In the genomic region with DNA sequence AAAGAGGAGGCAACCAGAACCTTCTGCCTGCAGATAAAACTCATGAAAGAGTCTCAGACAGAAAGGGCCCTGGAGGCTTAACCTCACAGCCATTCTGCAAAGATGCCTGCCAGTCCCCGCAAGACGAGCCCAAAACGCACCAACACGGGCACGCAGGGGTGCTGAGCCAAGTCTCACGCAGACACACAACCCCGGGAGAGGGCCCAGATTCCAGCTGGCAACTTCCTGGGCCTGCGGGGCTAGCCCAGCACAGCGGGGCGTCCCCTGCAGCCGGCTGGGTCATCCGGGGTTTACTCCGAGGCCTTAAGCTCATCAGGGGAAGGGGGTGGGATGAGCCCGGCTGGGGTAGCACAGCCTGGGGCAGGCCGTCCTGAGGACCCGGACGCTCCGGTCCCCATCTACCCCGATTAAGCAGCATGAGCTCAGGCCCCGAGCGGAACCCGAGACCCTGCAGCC, we compare ENCODE assay signal across 8 mouse cellular contexts. TPM values are rescaled to one million over a fixed set of nuclear protein-coding genes. Genes with fewer than 3 reads are reported as not detected.
DNase-seq lines count a peak whose midpoint lies in the region; ATAC-seq and TF ChIP-seq lines count a peak whose summit lies in the region.

No protein-coding gene starts in this region.

- peak overlapping the region; percentile 46 for H3K27ac ChIP-seq in cerebellum, adult 2 months (ENCODE audit: insufficient read depth, low read length)
- peak overlapping the region; percentile 94 for H3K27ac ChIP-seq in liver, embryonic 14.5 days
- peak overlapping the region; percentile 91 for H3K27ac ChIP-seq in neural tube, embryonic 14.5 days (ENCODE audit: low read depth, low read length)

- TF ChIP-seq EP300 in liver, embryonic 14.5 days (IDR thresholded peaks at IDR 0.05; ENCODE audit: low read depth) = no peak

- no peak for TF ChIP-seq CTCF in E14TG2a.4 (conservative IDR thresholded peaks at IDR 0.05; ENCODE audit: low read length)
- no peak for TF ChIP-seq CTCF in cerebellum, adult 2 months (IDR thresholded peaks at IDR 0.05; ENCODE audit: borderline replicate concordance, insufficient read depth, low read depth, low read length)
- no peak for TF ChIP-seq CTCF in liver, embryonic 14.5 days (IDR thresholded peaks at IDR 0.05; ENCODE audit: low read depth)

- WGBS in cerebellum, adult 2 months = under 1% methylated on average over 22 of the region's 22 CpGs
- under 1% methylated on average over 22 of the region's 22 CpGs for WGBS in liver, embryonic 14.5 days (ENCODE audit: insufficient replicate concordance)
- WGBS in neural tube, embryonic 14.5 days = under 1% methylated on average over 20 of the region's 22 CpGs

- H3K4me2 ChIP-seq in liver, embryonic 14.5 days (ENCODE audit: low read depth) = peak overlapping the region; percentile 99
- H3K4me2 ChIP-seq in neural tube, embryonic 14.5 days (ENCODE audit: low read depth, low read length) = peak overlapping the region; percentile 89

- peak overlapping the region; percentile 79 for H3K4me3 ChIP-seq in E14TG2a.4 (replicated peaks; ENCODE audit: low read length)
- H3K4me3 ChIP-seq in cerebellum, adult 2 months (replicated peaks; ENCODE audit: insufficient read depth, low read depth, low read length) = peak overlapping the region; percentile 76
- H3K4me3 ChIP-seq in liver, embryonic 14.5 days (ENCODE audit: insufficient read depth in 1 of 2, low read depth in 2 of 2, low read length in 2 of 2) = peak overlapping the region; percentile 81 to 92
- H3K4me3 ChIP-seq in neural tube, embryonic 14.5 days (ENCODE audit: low read depth, low read length) = peak overlapping the region; percentile 75

- TF ChIP-seq POLR2A in cerebellum, adult 2 months (IDR thresholded peaks at IDR 0.05; ENCODE audit: borderline replicate concordance, insufficient read depth, low read length) = no peak

- peak; percentile 56 for DNase-seq in 3T3-L1 (ENCODE audit: low read depth, low spot score)
- peak; percentile 70 to 78 for DNase-seq in cerebellum, adult 2 months
- DNase-seq in induced T-regulatory cell, adult 2 months (ENCODE audit: low read depth) = peak; percentile 71
- DNase-seq in liver, embryonic 14.5 days (ENCODE audit: low read depth in 3 of 3, low spot score in 3 of 3) = no peak
- DNase-seq in urinary bladder, postnatal 10 days (ENCODE audit: low spot score) = no peak

- peaks cover 8% of the 10 kb centered on the region for H3K36me3 ChIP-seq in E14TG2a.4 (ENCODE audit: insufficient read depth, low read length)
- no peaks in the 10 kb centered on the region for H3K36me3 ChIP-seq in liver, embryonic 14.5 days (replicated peaks; ENCODE audit: control insufficient read depth, insufficient read depth, low read depth)
- H3K36me3 ChIP-seq in neural tube, embryonic 14.5 days (ENCODE audit: control insufficient read depth, insufficient read depth, low read length) = peaks cover 3% of the 10 kb centered on the region; the same call in 1 of the 2 replicates

- ATAC-seq in frontal cortex, adult (ENCODE audit: low TSS enrichment) = peak; percentile 35; the same call in 1 of the 2 replicates
- peak; percentile 40 for ATAC-seq in liver, embryonic 14.5 days (ENCODE audit: insufficient read depth)
- no peak; the same call in 1 of the 2 replicates for ATAC-seq in neural tube, embryonic 14.5 days (ENCODE audit: low read depth)

- peaks cover 47% of the 10 kb centered on the region for H3K4me1 ChIP-seq in E14TG2a.4 (replicated peaks; ENCODE audit: low read depth, low read length)
- peaks cover 19% of the 10 kb centered on the region for H3K4me1 ChIP-seq in cerebellum, adult 2 months (ENCODE audit: control insufficient read depth, insufficient read depth, low read length)
- peaks cover 30 to 41% of the 10 kb centered on the region in 2 experiments for H3K4me1 ChIP-seq in liver, embryonic 14.5 days (replicated peaks; ENCODE audit: control insufficient read depth in 2 of 2, insufficient read depth in 2 of 2, low read length in 1 of 2)
- H3K4me1 ChIP-seq in neural tube, embryonic 14.5 days (ENCODE audit: control insufficient read depth, insufficient read depth, low read length) = peaks cover 22% of the 10 kb centered on the region

- peak overlapping the region; percentile 91 for H3K9ac ChIP-seq in liver, embryonic 14.5 days (replicated peaks)
- H3K9ac ChIP-seq in neural tube, embryonic 14.5 days (replicated peaks; ENCODE audit: low read depth, low read length) = peak overlapping the region; percentile 92

- no peaks in the 10 kb centered on the region for H3K9me3 ChIP-seq in E14TG2a.4 (ENCODE audit: low read length)
- H3K9me3 ChIP-seq in liver, embryonic 14.5 days (ENCODE audit: control insufficient read depth, low read length) = no peaks in the 10 kb centered on the region
- H3K9me3 ChIP-seq in neural tube, embryonic 14.5 days (ENCODE audit: control insufficient read depth, low read length) = no peaks in the 10 kb centered on the region

- peaks cover 2% of the 10 kb centered on the region; the same call in 1 of the 2 replicates for H3K27me3 ChIP-seq in E14TG2a.4 (ENCODE audit: insufficient read depth, low read length)
- H3K27me3 ChIP-seq in cerebellum, adult 2 months (ENCODE audit: control insufficient read depth, insufficient read depth, low read length) = no peaks in the 10 kb centered on the region
- no peaks in the 10 kb centered on the region for H3K27me3 ChIP-seq in liver, embryonic 14.5 days (ENCODE audit: control insufficient read depth, insufficient read depth, low read length)
- H3K27me3 ChIP-seq in neural tube, embryonic 14.5 days (ENCODE audit: control insufficient read depth, insufficient read depth, low read length) = no peaks in the 10 kb centered on the region

RNA-seq across cellular contexts. Expression of a gene that starts 0.6 kb away (rescaled TPM):
- 15.0 and 16.7 TPM in 2 replicates for polyA plus RNA-seq in cerebellum, adult 2 months (2012; rRNA removed)
- polyA plus RNA-seq in liver, embryonic 14.5 days (2012; rRNA removed) = 4.8 and 4.9 TPM in 2 replicates
- polyA plus RNA-seq in liver, embryonic 14.5 days (2014; fragmentation: Nextera tagmentation; extraction: Ambion mirVana) = 6.7 TPM in 2 replicates
- polyA plus RNA-seq in neural tube, embryonic 14.5 days (2014; fragmentation: Nextera tagmentation; extraction: Ambion mirVana) = 19.2 and 20.9 TPM in 2 replicates

RNA-seq across cellular contexts. Expression of a gene that starts 10.4 kb away (rescaled TPM):
- polyA plus RNA-seq in cerebellum, adult 2 months (2012; rRNA removed) = 51.3 and 63.2 TPM in 2 replicates
- polyA plus RNA-seq in liver, embryonic 14.5 days (2012; rRNA removed) = not detected in 2 replicates
- polyA plus RNA-seq in liver, embryonic 14.5 days (2014; fragmentation: Nextera tagmentation; extraction: Ambion mirVana) = not detected in 2 replicates
- polyA plus RNA-seq in neural tube, embryonic 14.5 days (2014; fragmentation: Nextera tagmentation; extraction: Ambion mirVana) = not detected in 2 replicates

Comparison
In these comparisons a context has a peak if more than half of its experiments do, and no peak if none do; other contexts are left out.
1. DNase-seq: peak in 3T3-L1 (single experiment), cerebellum, adult 2 months (2 of 2) and induced T-regulatory cell, adult 2 months (single experiment); none in liver, embryonic 14.5 days (0 of 3) and urinary bladder, postnatal 10 days (single experiment).
2. RNA of a gene that starts 10.4 kb away (polyA plus RNA-seq): 51.3 to 63.2 TPM in cerebellum, adult 2 months; not detected in liver, embryonic 14.5 days and not detected in neural tube, embryonic 14.5 days; every median in the first group is over 10 times any median in the second.
3. Peak in every context shown above with its lines, with median percentiles within 50 percentile points of each other: H3K4me3 ChIP-seq and H3K27ac ChIP-seq.